14 mouse cellular contexts compared by ENCODE assay signal in genomic region chr6:142764933-142765332, GRCm38 (mm10). TPM values are rescaled to one million over a fixed set of nuclear protein-coding genes. Genes with fewer than 3 reads are reported as not detected.
"Had no signal": no experiment of that assay in that cellular context is flagged by ENCODE, and none has a peak within 500 bp of the region (broad histone marks: within the 10 kb centered on the region; RNA-seq: fewer than 3 reads in every experiment).

No protein-coding gene starts in this region.

- H3K4me2 ChIP-seq: intestine, embryonic 15.5 days; limb, embryonic 12.5 days; midbrain, embryonic 11.5 days; neural tube, embryonic 13.5 days had no signal

- H3K4me3 ChIP-seq: intestine, embryonic 15.5 days; layer of hippocampus, adult 2 months; limb, embryonic 12.5 days; neural tube, embryonic 13.5 days had no signal

- H3K9me3 ChIP-seq: intestine, embryonic 15.5 days; limb, embryonic 12.5 days; neural tube, embryonic 13.5 days had no signal

- ATAC-seq: intestine, embryonic 15.5 days; midbrain, embryonic 16.5 days had no signal

- H3K27me3 ChIP-seq: intestine, embryonic 15.5 days; limb, embryonic 12.5 days; neural tube, embryonic 13.5 days had no signal

- H3K27ac ChIP-seq: intestine, embryonic 15.5 days; layer of hippocampus, adult 2 months; limb, embryonic 12.5 days; liver, embryonic 14.5 days; neural tube, embryonic 13.5 days had no signal

- DNase-seq: kidney, adult 18-20 months; kidney, postnatal 10 days; kidney, postnatal 4 days; liver; right cerebral cortex, adult 18-20 months; right cerebral cortex, postnatal 25 days; thymus, postnatal 36 days had no signal

- H3K4me1 ChIP-seq: limb, embryonic 12.5 days had no signal

- H3K9ac ChIP-seq: intestine, embryonic 15.5 days; limb, embryonic 12.5 days; liver, embryonic 14.5 days; neural tube, embryonic 13.5 days had no signal

RNA-seq across cellular contexts. Expression of gene Sult6b2, which starts 39.4 kb away (rescaled TPM):
- polyA plus RNA-seq: limb, embryonic 12.5 days; liver, embryonic 14.5 days had no signal
